In the genomic region with DNA sequence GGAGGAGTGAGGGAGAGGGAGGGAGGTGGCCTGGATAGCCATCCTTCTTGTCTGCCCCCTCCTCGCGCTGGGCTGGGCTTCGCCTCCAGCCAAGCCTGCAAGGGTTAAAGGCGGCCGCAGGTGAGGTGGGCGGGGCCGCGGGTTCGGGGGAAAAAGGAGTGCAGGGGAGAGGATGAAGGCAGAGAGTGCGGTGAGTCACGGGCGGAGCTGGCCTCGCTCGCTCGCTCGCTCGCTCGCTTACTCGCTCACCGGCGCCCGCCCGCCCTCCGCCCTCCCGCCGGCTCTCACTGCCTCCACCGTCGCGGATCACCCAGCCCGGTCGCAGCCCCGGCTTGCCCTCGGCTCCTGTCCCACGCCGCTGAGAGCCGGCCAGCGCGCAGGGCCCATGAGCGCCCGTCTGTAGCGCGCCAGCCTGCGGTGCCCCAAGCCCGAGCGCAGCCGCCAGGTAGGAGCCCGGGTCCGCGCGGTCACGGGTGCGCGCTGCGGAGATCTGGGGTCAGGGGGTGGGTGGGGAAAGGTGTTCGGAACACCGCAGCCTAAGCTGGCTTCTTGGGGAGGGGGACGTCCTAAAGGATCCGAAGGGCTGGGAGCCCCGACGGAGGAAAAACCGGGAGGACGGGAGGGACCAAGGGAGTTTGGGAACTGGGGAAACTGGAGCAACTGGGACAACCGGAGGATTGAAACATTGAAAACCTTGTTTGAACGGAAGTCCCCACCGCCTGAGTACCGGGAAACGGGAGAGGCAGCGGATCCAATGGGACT, we compare ENCODE assay signal across 8 mouse cellular contexts. TPM values are rescaled to one million over a fixed set of nuclear protein-coding genes. Genes with fewer than 3 reads are reported as not detected.
A peak's percentile ranks its signal among the peaks of the same experiment; 100 is the strongest.
DNase-seq lines count a peak whose midpoint lies in the region; ATAC-seq and TF ChIP-seq lines count a peak whose summit lies in the region.

No protein-coding gene starts in this region.

- DNase-seq in adrenal gland, postnatal 10 days = peak; percentile 34
- DNase-seq in adrenal gland, adult (ENCODE audit: inconsistent age in 2 of 2, low spot score in 1 of 2) = no peak
- DNase-seq in CH12.LX (ENCODE audit: extremely low read depth) = no peak
- no peak for DNase-seq in forebrain, postnatal 0 days
- no peak for DNase-seq in liver, embryonic 14.5 days (ENCODE audit: low read depth in 3 of 3, low spot score in 3 of 3)
- DNase-seq in thymus, postnatal 0 days (ENCODE audit: low spot score) = peak; percentile 31
- no peak for DNase-seq in right cerebral cortex, postnatal 25 days
- no peak for DNase-seq in cerebellum, postnatal 14 days

- H3K27me3 ChIP-seq in CH12.LX (replicated peaks) = peaks cover 33% of the 10 kb centered on the region
- peaks cover 82% of the 10 kb centered on the region for H3K27me3 ChIP-seq in forebrain, postnatal 0 days (ENCODE audit: insufficient read depth, low read length)
- peaks cover 90% of the 10 kb centered on the region for H3K27me3 ChIP-seq in liver, embryonic 14.5 days (ENCODE audit: control insufficient read depth, insufficient read depth, low read length)

- no peaks in the 10 kb centered on the region for H3K9me3 ChIP-seq in CH12.LX (replicated peaks; ENCODE audit: low read length)
- no peaks in the 10 kb centered on the region for H3K9me3 ChIP-seq in forebrain, postnatal 0 days (ENCODE audit: low read length)
- no peaks in the 10 kb centered on the region for H3K9me3 ChIP-seq in liver, embryonic 14.5 days (ENCODE audit: control insufficient read depth, low read length)

- no peak for TF ChIP-seq RAD21 in CH12.LX (IDR thresholded peaks at IDR 0.05; ENCODE audit: low read depth, low read length)

- H3K27ac ChIP-seq in CH12.LX (ENCODE audit: insufficient read depth, low read depth) = no peak overlapping the region; the same call in 1 of the 2 replicates
- H3K27ac ChIP-seq in forebrain, postnatal 0 days (ENCODE audit: low read depth, low read length) = no peak overlapping the region
- H3K27ac ChIP-seq in liver, embryonic 14.5 days = no peak overlapping the region

- no peak for TF ChIP-seq CTCF in CH12.LX (conservative IDR thresholded peaks at IDR 0.05 in 1 of 2, IDR thresholded peaks at IDR 0.05 in 1 of 2; ENCODE audit: low read depth in 2 of 2, low read length in 2 of 2)
- TF ChIP-seq CTCF in forebrain, postnatal 0 days (IDR thresholded peaks at IDR 0.05; ENCODE audit: low read depth) = no peak
- no peak for TF ChIP-seq CTCF in liver, embryonic 14.5 days (IDR thresholded peaks at IDR 0.05; ENCODE audit: low read depth)

- in situ Hi-C loops in CH12.LX (cut with MboI; ENCODE audit: low pct_ligation_motif_present, low pct_unique_long_range_greater_than_20kb, low sequenced_read_pairs) = no loop called here

- peak overlapping the region; percentile 65 for H3K9ac ChIP-seq in CH12.LX (ENCODE audit: insufficient read depth, low read depth)
- H3K9ac ChIP-seq in forebrain, postnatal 0 days = no peak overlapping the region
- no peak overlapping the region for H3K9ac ChIP-seq in liver, embryonic 14.5 days (replicated peaks)

- peaks cover 3 to 51% of the 10 kb centered on the region in 2 experiments; a peak in 3 of 4 replicates for H3K4me1 ChIP-seq in CH12.LX (ENCODE audit: control insufficient read depth in 1 of 2, insufficient read depth in 2 of 2)
- H3K4me1 ChIP-seq in forebrain, postnatal 0 days (ENCODE audit: insufficient read depth) = no peaks in the 10 kb centered on the region; the same call in 1 of the 2 replicates
- H3K4me1 ChIP-seq in liver, embryonic 14.5 days (replicated peaks; ENCODE audit: control insufficient read depth in 2 of 2, insufficient read depth in 2 of 2, low read length in 1 of 2) = no peaks in the 10 kb centered on the region; a peak in 1 of 4 replicates

- peak overlapping the region; percentile 56 to 99 (median 71) for H3K4me3 ChIP-seq in CH12.LX (replicated peaks in 1 of 3; ENCODE audit: low read depth in 2 of 3, low read length in 2 of 3, poor library complexity in 1 of 3)
- H3K4me3 ChIP-seq in forebrain, postnatal 0 days (ENCODE audit: low read depth, low read length) = peak overlapping the region; percentile 22
- peak overlapping the region in 1 of 2 experiments; percentile 8; a peak in 1 of 4 replicates for H3K4me3 ChIP-seq in liver, embryonic 14.5 days (ENCODE audit: insufficient read depth in 1 of 2, low read depth in 2 of 2, low read length in 2 of 2)

- H3K79me2 ChIP-seq in CH12.LX (replicated peaks; ENCODE audit: control insufficient read depth, extremely low read depth, insufficient read depth, poor library complexity, severe bottlenecking) = peaks cover 41% of the 10 kb centered on the region

- peaks cover 3 to 20% of the 10 kb centered on the region in 2 experiments for H3K36me3 ChIP-seq in CH12.LX (replicated peaks in 1 of 2; ENCODE audit: control insufficient read depth in 1 of 2, insufficient read depth in 1 of 2, low read length in 1 of 2)
- no peaks in the 10 kb centered on the region for H3K36me3 ChIP-seq in forebrain, postnatal 0 days (ENCODE audit: insufficient read depth)
- no peaks in the 10 kb centered on the region for H3K36me3 ChIP-seq in liver, embryonic 14.5 days (replicated peaks; ENCODE audit: control insufficient read depth, insufficient read depth, low read depth)

- ATAC-seq in forebrain, postnatal 0 days = no peak
- no peak for ATAC-seq in liver, embryonic 14.5 days (ENCODE audit: insufficient read depth)

- dilution Hi-C loops in CH12.LX (cut with MboI; ENCODE audit: extremely low pct_ligation_motif_present, extremely low pct_unique_long_range_greater_than_20kb, low sequenced_read_pairs) = no loop called here

- TF ChIP-seq EP300 in CH12.LX (IDR thresholded peaks at IDR 0.05; ENCODE audit: low read length) = no peak
- no peak for TF ChIP-seq EP300 in liver, embryonic 14.5 days (IDR thresholded peaks at IDR 0.05; ENCODE audit: low read depth)

- 4% methylated on average over 67 of the region's 68 CpGs for WGBS in forebrain, postnatal 0 days
- WGBS in liver, embryonic 14.5 days (ENCODE audit: insufficient replicate concordance) = 1% methylated on average over 63 of the region's 68 CpGs

- H3K4me2 ChIP-seq in CH12.LX (ENCODE audit: insufficient read depth, low read depth, poor library complexity, severe bottlenecking) = peak overlapping the region; percentile 52
- peak overlapping the region; percentile 41 for H3K4me2 ChIP-seq in forebrain, postnatal 0 days (ENCODE audit: low read depth)
- H3K4me2 ChIP-seq in liver, embryonic 14.5 days (ENCODE audit: low read depth) = peak overlapping the region; percentile 33; the same call in 1 of the 2 replicates

- TF ChIP-seq POLR2A in CH12.LX (IDR thresholded peaks at IDR 0.05; ENCODE audit: low read depth, low read length) = peak; percentile 94

RNA-seq across cellular contexts. Expression of a gene that starts 5.6 kb away (rescaled TPM):
- total RNA-seq in adrenal gland, postnatal 10 days (2021) = under 1 TPM; 0.18 to 0.30 TPM
- total RNA-seq in CH12.LX (2012; rRNA removed) (44.3 and 65.5 TPM in 2 replicates), CH12.LX (2014; rRNA removed) (15.8 and 18.4 TPM in 2 replicates)
- polyA plus RNA-seq in CH12.LX (2012; ENCODE audit: insufficient read length, low read depth) = 10.0 and 10.1 TPM in 2 replicates
- total RNA-seq in forebrain, postnatal 0 days (2014; rRNA removed) = 0.85 and 0.86 TPM in 2 replicates
- 0.35 and 0.75 TPM in 2 replicates for polyA plus RNA-seq in forebrain, postnatal 0 days (2015; fragmentation: Nextera tagmentation; extraction: Ambion mirVana)
- 0.02 and 0.06 TPM in 2 replicates for polyA plus RNA-seq in liver, embryonic 14.5 days (2012; rRNA removed)
- polyA plus RNA-seq in liver, embryonic 14.5 days (2014; fragmentation: Nextera tagmentation; extraction: Ambion mirVana) = not detected in 2 replicates
- 1.7 TPM in 2 replicates for polyA plus RNA-seq in thymus, postnatal 0 days (2015; fragmentation: Nextera tagmentation; extraction: Ambion mirVana)

RNA-seq across cellular contexts. Expression of a gene that starts 11.0 kb away (rescaled TPM):
- total RNA-seq in adrenal gland, postnatal 10 days (2021) = 10 to 100 TPM; 22.5 to 25.9 TPM
- total RNA-seq in CH12.LX (2012; rRNA removed) (55.8 and 63.9 TPM in 2 replicates), CH12.LX (2014; rRNA removed) (34.5 and 37.5 TPM in 2 replicates)
- polyA plus RNA-seq in CH12.LX (2012; ENCODE audit: insufficient read length, low read depth) = 35.2 and 41.1 TPM in 2 replicates
- 14.8 and 17.9 TPM in 2 replicates for total RNA-seq in forebrain, postnatal 0 days (2014; rRNA removed)
- polyA plus RNA-seq in forebrain, postnatal 0 days (2015; fragmentation: Nextera tagmentation; extraction: Ambion mirVana) = 10.2 and 11.3 TPM in 2 replicates
- 5.7 and 5.9 TPM in 2 replicates for polyA plus RNA-seq in liver, embryonic 14.5 days (2012; rRNA removed)
- polyA plus RNA-seq in liver, embryonic 14.5 days (2014; fragmentation: Nextera tagmentation; extraction: Ambion mirVana) = 5.8 and 6.3 TPM in 2 replicates
- polyA plus RNA-seq in thymus, postnatal 0 days (2015; fragmentation: Nextera tagmentation; extraction: Ambion mirVana) = 23.1 and 25.8 TPM in 2 replicates

RNA-seq across cellular contexts. Expression of a gene that starts 22.4 kb away (rescaled TPM):
- 1 to 10 TPM; 1.0 to 1.1 TPM for total RNA-seq in adrenal gland, postnatal 10 days (2021)
- total RNA-seq in CH12.LX (2012; rRNA removed) (0.38 and 0.46 TPM in 2 replicates), CH12.LX (2014; rRNA removed) (0.23 TPM in 1 of 2 replicates, not detected in the other)
- polyA plus RNA-seq in CH12.LX (2012; ENCODE audit: insufficient read length, low read depth) = 0.91 and 1.0 TPM in 2 replicates
- 1.0 and 1.6 TPM in 2 replicates for total RNA-seq in forebrain, postnatal 0 days (2014; rRNA removed)
- polyA plus RNA-seq in forebrain, postnatal 0 days (2015; fragmentation: Nextera tagmentation; extraction: Ambion mirVana) = 4.9 and 5.8 TPM in 2 replicates
- 0.20 and 0.29 TPM in 2 replicates for polyA plus RNA-seq in liver, embryonic 14.5 days (2012; rRNA removed)
- 0.28 and 0.38 TPM in 2 replicates for polyA plus RNA-seq in liver, embryonic 14.5 days (2014; fragmentation: Nextera tagmentation; extraction: Ambion mirVana)
- 0.83 and 0.86 TPM in 2 replicates for polyA plus RNA-seq in thymus, postnatal 0 days (2015; fragmentation: Nextera tagmentation; extraction: Ambion mirVana)

RNA-seq across cellular contexts. Expression of a gene that starts 22.6 kb away (rescaled TPM):
- 100 to 1,000 TPM; 137 to 139 TPM for total RNA-seq in adrenal gland, postnatal 10 days (2021)
- total RNA-seq in CH12.LX (2012; rRNA removed) (111 and 119 TPM in 2 replicates), CH12.LX (2014; rRNA removed) (93.2 and 104 TPM in 2 replicates)
- polyA plus RNA-seq in CH12.LX (2012; ENCODE audit: insufficient read length, low read depth) = 110 and 132 TPM in 2 replicates
- 41.6 and 55.5 TPM in 2 replicates for total RNA-seq in forebrain, postnatal 0 days (2014; rRNA removed)
- polyA plus RNA-seq in forebrain, postnatal 0 days (2015; fragmentation: Nextera tagmentation; extraction: Ambion mirVana) = 47.0 and 62.0 TPM in 2 replicates
- polyA plus RNA-seq in liver, embryonic 14.5 days (2012; rRNA removed) = 29.1 and 30.3 TPM in 2 replicates
- 34.9 and 36.2 TPM in 2 replicates for polyA plus RNA-seq in liver, embryonic 14.5 days (2014; fragmentation: Nextera tagmentation; extraction: Ambion mirVana)
- 72.4 and 72.8 TPM in 2 replicates for polyA plus RNA-seq in thymus, postnatal 0 days (2015; fragmentation: Nextera tagmentation; extraction: Ambion mirVana)

RNA-seq across cellular contexts. Expression of a gene that starts 31.7 kb away (rescaled TPM):
- 10 to 100 TPM; 10.2 to 13.2 TPM for total RNA-seq in adrenal gland, postnatal 10 days (2021)
- total RNA-seq in CH12.LX (2012; rRNA removed) (14.2 and 17.6 TPM in 2 replicates), CH12.LX (2014; rRNA removed) (6.6 and 7.4 TPM in 2 replicates)
- 22.1 and 24.4 TPM in 2 replicates for polyA plus RNA-seq in CH12.LX (2012; ENCODE audit: insufficient read length, low read depth)
- 10.9 and 13.1 TPM in 2 replicates for total RNA-seq in forebrain, postnatal 0 days (2014; rRNA removed)
- 7.4 and 8.3 TPM in 2 replicates for polyA plus RNA-seq in forebrain, postnatal 0 days (2015; fragmentation: Nextera tagmentation; extraction: Ambion mirVana)
- 2.0 and 2.5 TPM in 2 replicates for polyA plus RNA-seq in liver, embryonic 14.5 days (2012; rRNA removed)
- polyA plus RNA-seq in liver, embryonic 14.5 days (2014; fragmentation: Nextera tagmentation; extraction: Ambion mirVana) = 1.2 and 1.7 TPM in 2 replicates
- polyA plus RNA-seq in thymus, postnatal 0 days (2015; fragmentation: Nextera tagmentation; extraction: Ambion mirVana) = 9.9 and 11.6 TPM in 2 replicates

Comparison
In these comparisons a context has a peak if more than half of its experiments do, and no peak if none do; other contexts are left out.
1. DNase-seq: peak in adrenal gland, postnatal 10 days (single experiment) and thymus, postnatal 0 days (single experiment); none in adrenal gland, adult (0 of 2), CH12.LX (single experiment), forebrain, postnatal 0 days (single experiment), liver, embryonic 14.5 days (0 of 3), right cerebral cortex, postnatal 25 days (single experiment) and cerebellum, postnatal 14 days (0 of 2).
2. Peak in every context shown above with its lines, with median percentiles within 50 percentile points of each other: H3K4me2 ChIP-seq.